Mouse (Mus musculus): ENCODE data around the gene Pxdc1.

Gene Pxdc1

GRCm38 (mm10) chr13:34653391-34653790 lies at the start of gene Pxdc1:
Pxdc1 (minus strand) TSS chr13:34653486.
- peak; percentile 81 for DNase-seq (ENCODE audit: low spot score)

- no peak for DNase-seq (ENCODE audit: low spot score)
Measured at GRCm38 (mm10) chr13:34700630-34701029, 47.3 kb upstream of the Pxdc1 start.

DNA sequence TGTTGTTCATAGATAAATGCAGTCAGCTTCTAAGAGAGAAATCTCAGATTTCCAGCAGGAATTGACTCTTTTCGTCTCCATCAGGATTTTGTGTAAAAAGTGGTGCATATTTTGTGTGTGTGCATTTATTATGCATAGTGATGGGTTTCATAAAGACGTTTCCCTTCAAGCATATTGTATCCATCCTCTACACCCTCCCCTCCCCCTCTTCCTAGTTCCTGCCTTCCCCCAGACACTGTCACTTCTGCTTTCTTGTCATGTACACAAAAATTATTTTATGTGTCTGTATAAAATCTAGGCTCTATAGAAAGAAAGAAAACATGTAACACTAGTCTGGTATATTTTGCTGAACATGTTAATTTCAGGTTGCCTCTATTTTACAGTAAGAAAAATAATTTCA lies 46.8 kb upstream of the Pxdc1 start:
- no peak for DNase-seq (ENCODE audit: low spot score)

DNA sequence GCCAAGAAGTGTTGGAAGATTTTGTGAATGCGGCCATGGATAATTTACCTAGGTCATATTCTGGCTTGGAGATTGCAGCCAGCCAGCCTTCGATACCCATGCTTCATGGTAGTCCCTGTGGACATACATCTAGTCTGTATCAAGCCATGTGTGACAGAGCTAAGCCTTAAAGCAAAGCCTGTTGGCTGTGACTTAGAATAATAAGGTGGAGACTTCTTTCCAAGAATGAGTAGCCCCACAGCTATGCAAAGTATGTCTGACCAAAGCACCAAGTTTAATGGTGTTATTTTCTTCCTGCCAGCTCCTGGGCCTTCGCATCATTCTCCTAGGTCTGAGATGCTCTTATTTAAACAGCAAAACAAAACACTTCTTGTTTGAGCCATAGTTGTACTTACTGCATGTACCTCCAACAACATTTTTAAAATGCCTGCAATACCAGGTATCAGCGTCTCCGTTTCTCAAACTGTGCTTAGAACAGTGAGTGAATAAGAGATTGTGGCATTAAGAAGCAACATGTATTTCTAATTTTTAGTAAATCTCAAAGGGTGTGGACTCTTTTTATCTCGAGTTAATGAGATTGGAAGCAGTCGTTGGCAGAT lies 43.5 kb upstream of the Pxdc1 start:
- no peak for DNase-seq (ENCODE audit: low spot score)

- DNase-seq (ENCODE audit: low spot score), result no peak
Measured at GRCm38 (mm10) chr13:34693111-34693510, 39.8 kb upstream of the Pxdc1 start.

GRCm38 (mm10) chr13:34691049-34691448 lies 37.8 kb upstream of the Pxdc1 start:
- no peak for DNase-seq (ENCODE audit: low spot score)

- DNase-seq (ENCODE audit: low spot score), result no peak
Measured at GRCm38 (mm10) chr13:34685008-34685765, 31.9 kb upstream of the Pxdc1 start.

DNA sequence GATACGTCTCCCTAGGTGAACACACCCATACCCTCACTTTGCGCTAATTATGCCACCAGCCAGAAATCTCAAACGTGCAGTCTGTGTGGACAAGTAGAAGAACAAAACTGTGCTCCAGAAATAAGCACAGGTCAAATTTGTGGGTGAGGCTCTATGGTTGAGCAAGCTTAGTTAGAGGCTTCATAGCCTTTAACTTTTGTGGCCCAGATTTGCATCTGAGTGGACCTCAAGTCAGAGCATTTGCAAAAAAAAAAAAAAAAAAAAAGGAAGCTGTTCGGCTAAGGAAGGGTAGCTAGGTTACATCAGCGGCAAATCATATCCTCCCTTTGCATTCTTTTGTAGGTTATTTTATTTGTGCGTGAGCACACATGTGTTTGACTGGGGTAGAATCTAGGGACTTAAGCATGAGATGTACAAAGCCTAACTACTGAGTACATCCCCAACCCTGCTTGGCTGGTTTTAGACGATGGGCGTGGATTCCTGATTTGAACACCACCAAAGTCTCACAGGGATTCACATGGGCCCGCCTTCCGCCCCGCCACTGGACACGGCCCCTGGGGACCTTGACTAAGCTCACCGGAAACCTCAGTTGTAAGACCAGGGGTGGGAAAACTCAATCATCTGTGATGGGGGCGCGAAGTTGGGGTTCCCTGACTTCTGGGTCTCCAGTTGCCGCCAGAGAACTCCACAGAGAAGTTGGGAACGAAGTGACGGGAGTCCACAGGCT lies 30.6 kb upstream of the Pxdc1 start:
- no peak for DNase-seq (ENCODE audit: low spot score)

- DNase-seq (ENCODE audit: low spot score), result no peak
Measured at GRCm38 (mm10) chr13:34683270-34683669, 30.0 kb upstream of the Pxdc1 start.

- DNase-seq (ENCODE audit: low spot score), result no peak
Measured at GRCm38 (mm10) chr13:34676507-34676906, 23.2 kb upstream of the Pxdc1 start.

DNA sequence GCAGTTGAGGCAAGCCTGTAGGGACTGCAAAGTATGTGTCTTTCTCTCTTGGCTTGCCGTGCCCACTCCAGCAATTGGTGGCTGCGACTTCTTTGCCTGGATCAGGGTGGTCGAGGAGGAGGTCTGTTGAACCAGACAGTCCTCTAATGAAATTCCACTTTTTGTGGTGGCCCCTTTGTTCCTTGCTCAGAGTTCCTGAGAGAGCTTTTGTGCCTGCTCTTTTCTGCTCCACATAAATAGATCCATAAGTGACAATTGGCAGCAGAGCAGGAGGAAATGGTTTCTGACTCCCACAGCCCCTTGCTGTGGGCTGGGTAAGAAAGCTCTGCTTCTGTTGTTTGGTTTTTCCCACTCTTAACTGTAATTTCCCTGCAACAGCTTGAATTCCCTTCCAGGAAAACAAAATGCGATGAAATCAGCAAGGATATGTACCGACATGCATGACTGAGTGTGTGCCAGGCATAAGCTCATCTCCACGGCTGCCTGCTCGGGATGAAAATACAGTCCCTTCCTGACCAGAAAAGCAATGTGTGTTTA lies 22.6 kb upstream of the Pxdc1 start:
- DNase-seq (ENCODE audit: low spot score), result peak; percentile 40

- no peak for DNase-seq (ENCODE audit: low spot score)
Measured at GRCm38 (mm10) chr13:34673354-34673753, 20.1 kb upstream of the Pxdc1 start.

GRCm38 (mm10) chr13:34669919-34670865 lies 16.9 kb upstream of the Pxdc1 start:
- DNase-seq (ENCODE audit: low spot score), result no peak

GRCm38 (mm10) chr13:34667197-34667596 lies 13.9 kb upstream of the Pxdc1 start:
- DNase-seq (ENCODE audit: low spot score), result no peak

DNA sequence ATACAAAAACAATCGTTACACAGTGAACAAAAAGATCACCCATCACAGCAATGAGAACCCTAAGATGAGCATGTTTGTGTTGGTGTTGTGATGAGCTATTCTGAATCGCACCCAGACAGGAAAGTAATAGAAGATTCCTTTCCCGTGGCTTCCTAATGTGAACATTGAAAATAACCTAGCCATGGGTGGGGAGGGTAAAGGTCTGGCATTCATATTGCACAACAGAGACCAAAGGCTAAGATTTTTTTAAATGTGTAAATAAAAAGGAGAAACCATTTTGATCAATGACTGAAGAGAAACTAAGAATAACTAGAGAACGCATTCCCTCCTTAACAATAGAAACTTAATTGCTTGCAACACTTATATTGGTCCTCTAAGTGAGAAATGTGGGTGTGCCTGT lies 11.8 kb upstream of the Pxdc1 start:
- no peak for DNase-seq (ENCODE audit: low spot score)

GRCm38 (mm10) chr13:34663762-34664161 lies 10.5 kb upstream of the Pxdc1 start:
- no peak for DNase-seq (ENCODE audit: low spot score)

DNA sequence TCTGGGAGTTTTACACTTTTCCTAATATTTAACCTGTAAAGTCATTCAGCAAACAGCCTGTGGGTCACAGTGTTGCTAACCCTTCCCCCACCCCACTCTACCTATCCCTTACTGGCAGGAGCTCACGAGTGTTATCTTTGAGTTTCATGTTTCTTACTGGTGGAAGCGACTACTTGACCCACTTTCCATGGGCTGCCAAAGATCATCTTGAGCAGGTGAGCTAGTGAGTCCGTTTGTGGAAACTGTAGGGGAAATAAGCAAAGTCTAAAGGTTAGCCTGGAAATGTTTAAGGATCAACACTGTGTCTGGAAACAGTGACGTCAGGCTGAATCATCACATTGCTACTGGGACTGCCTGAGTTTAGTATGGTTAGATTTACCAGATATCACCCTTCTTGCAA lies 6.2 kb upstream of the Pxdc1 start:
- no peak for DNase-seq (ENCODE audit: low spot score)

GRCm38 (mm10) chr13:34656351-34656750 lies 3.1 kb upstream of the Pxdc1 start:
- DNase-seq (ENCODE audit: low spot score), result no peak

DNA sequence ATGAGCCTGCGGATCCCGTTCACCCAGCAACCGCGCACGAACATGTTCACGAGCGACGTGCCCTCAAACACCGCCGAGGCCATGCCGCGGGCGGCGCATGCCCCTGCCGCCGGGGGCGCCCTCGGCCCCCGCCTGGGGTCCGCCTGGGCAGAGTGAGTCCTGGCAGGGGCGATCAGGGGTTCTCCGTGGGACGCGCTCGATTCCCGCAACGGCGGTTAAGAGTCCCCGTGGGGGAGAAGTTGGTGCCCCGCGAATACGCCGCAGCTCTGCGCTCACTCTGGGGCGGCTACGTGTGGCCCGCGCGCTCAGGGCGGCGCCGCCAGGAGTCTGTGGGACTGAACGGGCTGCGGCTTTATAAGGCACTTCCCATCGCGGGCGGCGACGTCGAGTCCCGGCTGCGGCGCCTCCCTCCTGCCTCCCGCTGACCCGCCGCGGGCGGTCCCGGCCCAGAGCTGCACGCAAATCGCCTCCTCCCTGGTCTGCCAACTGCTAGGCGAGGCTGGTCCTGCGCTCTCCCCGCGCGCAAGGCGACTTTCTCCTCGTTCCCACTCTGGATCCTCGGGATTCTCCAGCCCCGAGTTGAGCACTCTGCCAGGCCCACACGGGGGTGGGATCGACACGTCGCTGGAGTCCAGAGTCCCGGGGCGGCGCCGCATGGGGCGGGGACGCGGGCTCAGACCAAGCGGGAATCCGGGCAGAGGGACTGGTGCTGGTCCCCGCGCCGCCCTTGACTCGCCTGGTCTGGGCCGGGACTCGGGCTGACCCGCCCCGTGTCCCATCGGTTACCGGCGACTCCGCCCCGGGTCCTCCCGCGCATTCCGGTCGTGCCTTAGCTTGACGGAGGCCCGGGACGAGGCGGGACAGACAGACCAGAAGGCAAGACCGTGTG lies 689 bp downstream of the Pxdc1 start:
- peak; percentile 52 for DNase-seq (ENCODE audit: low spot score)

GRCm38 (mm10) chr13:34652016-34652352 lies 1.3 kb downstream of the Pxdc1 start:
- DNase-seq (ENCODE audit: low spot score), result peak; percentile 52

DNA sequence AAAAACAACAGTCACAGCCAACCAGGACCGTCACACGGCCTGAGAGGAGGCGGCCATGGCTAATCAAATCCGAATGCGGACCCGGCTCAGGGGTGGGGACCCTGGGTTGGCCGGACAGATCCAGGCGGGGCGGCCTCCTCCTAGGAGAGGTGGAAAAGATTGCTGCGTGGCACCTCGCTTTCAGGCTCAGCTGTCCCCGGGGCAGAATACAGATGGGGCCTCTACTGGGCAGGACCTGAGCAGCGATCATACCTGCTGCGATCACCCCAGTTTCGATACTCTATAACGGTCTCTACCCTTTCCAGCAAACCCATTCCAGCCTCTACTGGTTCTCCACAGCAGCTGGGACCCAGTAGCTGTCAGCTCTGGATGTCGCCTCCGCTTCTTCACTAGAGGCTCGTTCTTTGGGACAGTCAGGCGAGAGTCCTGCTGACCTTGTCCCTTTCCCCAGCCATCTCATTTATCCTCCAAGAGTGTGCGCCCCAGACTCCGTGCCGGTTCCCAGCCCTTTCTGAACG lies 1.8 kb downstream of the Pxdc1 start:
- DNase-seq (ENCODE audit: low spot score), result peak; percentile 57

Measured in embryo, embryonic 10 days (tissue).